Mouse (Mus musculus): ENCODE measurements around the gene Fcf1. TPM values are rescaled to one million over a fixed set of nuclear protein-coding genes. Genes with fewer than 3 reads are reported as not detected.

Gene Fcf1
- polyA plus RNA-seq, 1 experiment from 2014 or later, result 134 TPM

GRCm38 (mm10) chr12:85032710-85033109 lies 62.0 kb downstream of the Fcf1 start:
- Histone ChIP-seq H3K27ac (ENCODE audit: low read length) (no peak overlapping the region), H3K27me3 (replicated peaks; ENCODE audit: control insufficient read depth, insufficient read depth, low read length) (no peaks in the 10 kb centered on the region), H3K4me3 (ENCODE audit: low read length) (no peak overlapping the region), H3K9me3 (ENCODE audit: control insufficient read depth, low read length) (0 out of 2 replicates have a peak, but pooled peaks cover 3% of the 10 kb centered on the region), H3K4me1 (ENCODE audit: control insufficient read depth, insufficient read depth, low read length) (no peaks in the 10 kb centered on the region), H3K4me2 (ENCODE audit: low read depth, low read length) (no peak overlapping the region), H3K9ac (ENCODE audit: low read depth, low read length) (no peak overlapping the region), H3K36me3 (ENCODE audit: control insufficient read depth, insufficient read depth, low read length) (peaks cover 17% of the 10 kb centered on the region)
- 97% methylated on average over 2 of the region's 2 CpGs for WGBS
- ATAC-seq, result no peak

Other genes starting within 250 kb of the Fcf1 start
- gene Npc2, start 197.7 kb upstream of the Fcf1 start, polyA plus RNA-seq (2015; fragmentation: Nextera tagmentation; extraction: Ambion mirVana), result 88.4 and 93.4 TPM in 2 replicates
- 142 and 150 TPM in 2 replicates for gene Isca2, start 197.6 kb upstream of the Fcf1 start, polyA plus RNA-seq (2015; fragmentation: Nextera tagmentation; extraction: Ambion mirVana)
- 0.83 and 1.9 TPM in 2 replicates for gene Ltbp2, start 94.4 kb upstream of the Fcf1 start, polyA plus RNA-seq (2015; fragmentation: Nextera tagmentation; extraction: Ambion mirVana)
- gene Arel1, start within 50 bp of the Fcf1 start, polyA plus RNA-seq (2015; fragmentation: Nextera tagmentation; extraction: Ambion mirVana), result 8.0 and 8.5 TPM in 2 replicates
- 17.7 and 18.5 TPM in 2 replicates for gene Ylpm1, start 25.4 kb downstream of the Fcf1 start, polyA plus RNA-seq (2015; fragmentation: Nextera tagmentation; extraction: Ambion mirVana)
- gene Prox2, start 139.9 kb downstream of the Fcf1 start, polyA plus RNA-seq (2015; fragmentation: Nextera tagmentation; extraction: Ambion mirVana), result 1.7 and 2.3 TPM in 2 replicates
- gene Dlst, start 139.9 kb downstream of the Fcf1 start, polyA plus RNA-seq (2015; fragmentation: Nextera tagmentation; extraction: Ambion mirVana), result 146 and 158 TPM in 2 replicates
- 2.4 TPM in 2 replicates for gene Rps6kl1, start 180.4 kb downstream of the Fcf1 start, polyA plus RNA-seq (2015; fragmentation: Nextera tagmentation; extraction: Ambion mirVana)
- 12.4 and 14.0 TPM in 2 replicates for gene Pgf, start 206.9 kb downstream of the Fcf1 start, polyA plus RNA-seq (2015; fragmentation: Nextera tagmentation; extraction: Ambion mirVana)
- gene Eif2b2, start 248.6 kb downstream of the Fcf1 start, polyA plus RNA-seq (2015; fragmentation: Nextera tagmentation; extraction: Ambion mirVana), result 67.6 and 74.8 TPM in 2 replicates